Mouse (Mus musculus) gastrocnemius, postnatal 10 days (tissue): ENCODE results near the gene Ppib. TPM values are rescaled to one million over a fixed set of nuclear protein-coding genes. Genes with fewer than 3 reads are reported as not detected.

Experiments
- DNase-seq: peaks from one replicate; pipeline ENCODE4 v3.0.0; 2021; ENCODE audit warnings: mixed read lengths
- total RNA-seq, 2 experiments: library from RNA; stranded (reverse); gene quantifications; 2 replicates each; pipeline ENCODE4 v1.2.3; 2021

The Ppib gene
- total RNA-seq, 2 experiments from 2014 or later = 204 to 237 TPM

DNA sequence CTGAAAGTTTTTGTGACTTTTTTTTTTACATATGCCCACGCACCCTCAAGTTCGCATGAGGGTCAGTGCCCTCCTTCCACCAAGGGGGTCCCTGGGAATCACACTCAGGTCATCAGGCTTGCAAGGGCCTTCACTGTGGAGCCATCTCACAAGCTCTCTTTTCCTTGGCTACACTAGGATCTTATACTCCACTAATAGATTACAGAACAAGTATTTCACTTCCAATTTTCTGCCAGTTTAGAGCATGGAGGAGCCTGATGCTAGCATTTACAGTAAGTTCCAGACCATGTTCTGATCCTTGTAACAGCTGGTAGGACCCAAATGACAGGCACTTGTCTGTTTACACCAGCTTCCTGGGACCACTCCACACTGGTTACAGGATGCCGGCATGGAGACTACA lies 18.1 kb downstream of the Ppib start:
- no peak for DNase-seq

GRCm38 (mm10) chr9:66078493-66078892 lies 18.5 kb downstream of the Ppib start:
- no peak for DNase-seq

DNA sequence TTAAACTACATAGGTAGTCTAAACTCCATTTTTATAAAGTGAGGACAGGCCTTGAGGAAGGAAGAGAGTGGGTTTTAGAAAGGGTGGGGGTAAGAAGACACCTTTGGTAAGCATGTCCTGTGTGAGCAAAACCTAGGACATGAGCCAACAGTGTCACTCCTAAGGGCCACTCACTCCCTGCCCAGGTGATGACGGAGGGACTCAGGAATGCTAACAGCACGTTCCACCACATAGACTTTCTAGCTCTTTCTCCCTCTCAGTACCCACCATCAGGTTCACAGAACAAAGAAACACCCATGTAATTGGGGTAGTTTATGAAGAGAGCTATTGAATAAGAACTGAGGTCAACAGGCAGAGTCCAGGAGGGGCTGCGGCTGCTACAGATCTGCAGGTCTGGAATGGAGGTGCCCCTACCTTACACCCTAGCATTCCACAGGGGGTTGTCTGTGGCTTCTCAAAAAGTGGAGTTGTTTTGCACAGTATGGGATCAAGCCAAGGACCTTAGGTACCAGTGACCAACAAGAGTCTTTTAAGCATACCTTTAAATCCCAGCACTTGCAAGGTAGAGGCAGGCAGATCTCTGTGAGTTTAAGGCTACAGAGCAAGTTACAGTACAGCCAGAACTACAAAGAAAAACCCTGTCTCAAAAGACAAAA lies 20.9 kb downstream of the Ppib start:
- DNase-seq = no peak

GRCm38 (mm10) chr9:66081999-66082398 lies 22.0 kb downstream of the Ppib start:
- no peak for DNase-seq

DNA sequence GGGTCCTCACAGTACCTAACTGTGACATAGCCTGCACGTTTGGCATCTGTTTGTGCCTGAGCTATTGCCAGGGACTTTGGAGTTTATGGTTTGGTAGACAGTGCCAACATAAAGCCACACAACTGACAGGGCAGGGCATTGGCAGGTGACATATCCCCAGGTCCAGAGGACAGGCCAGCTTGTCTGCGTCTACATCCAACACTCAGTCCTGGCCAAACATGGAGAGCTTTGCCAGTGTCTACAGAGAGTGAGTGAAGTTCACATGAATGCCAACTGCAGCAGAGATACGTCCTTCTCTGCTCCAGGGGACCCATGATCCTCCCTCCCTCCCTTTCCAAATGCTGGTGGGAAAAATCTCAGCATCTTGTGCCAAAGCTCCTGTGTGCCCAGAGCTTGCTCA lies 24.1 kb downstream of the Ppib start:
- DNase-seq = no peak

- no peak for DNase-seq
Measured at GRCm38 (mm10) chr9:66087062-66087461, 27.0 kb downstream of the Ppib start.

DNA sequence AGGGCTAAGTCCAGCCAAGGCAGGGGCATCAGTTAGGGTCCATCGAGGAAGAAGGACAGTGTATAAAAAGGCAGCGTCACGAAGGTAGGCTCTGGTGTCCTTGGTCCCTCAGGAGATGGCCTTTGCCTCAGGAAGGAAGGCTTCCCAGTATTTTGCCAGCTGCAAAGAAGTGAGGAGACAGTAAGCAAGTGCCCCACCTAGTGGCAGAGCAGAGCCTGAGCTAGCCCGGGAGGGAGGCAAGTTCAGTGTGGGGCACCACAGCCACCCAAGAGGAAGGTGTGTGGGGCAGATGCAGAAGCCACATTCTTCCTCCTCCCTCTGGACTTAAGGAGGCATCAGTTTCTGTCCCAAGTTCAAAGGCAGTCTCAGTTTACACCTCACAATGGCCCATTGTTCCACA lies 28.4 kb downstream of the Ppib start:
- peak; percentile 62 for DNase-seq

- DNase-seq = no peak
Measured at GRCm38 (mm10) chr9:66090593-66091244, 30.7 kb downstream of the Ppib start.

- DNase-seq = no peak
Measured at GRCm38 (mm10) chr9:66091327-66092231, 31.6 kb downstream of the Ppib start.

GRCm38 (mm10) chr9:66092664-66093063 lies 32.6 kb downstream of the Ppib start:
- no peak for DNase-seq

GRCm38 (mm10) chr9:66101577-66101976 lies 41.6 kb downstream of the Ppib start:
- no peak for DNase-seq

DNA sequence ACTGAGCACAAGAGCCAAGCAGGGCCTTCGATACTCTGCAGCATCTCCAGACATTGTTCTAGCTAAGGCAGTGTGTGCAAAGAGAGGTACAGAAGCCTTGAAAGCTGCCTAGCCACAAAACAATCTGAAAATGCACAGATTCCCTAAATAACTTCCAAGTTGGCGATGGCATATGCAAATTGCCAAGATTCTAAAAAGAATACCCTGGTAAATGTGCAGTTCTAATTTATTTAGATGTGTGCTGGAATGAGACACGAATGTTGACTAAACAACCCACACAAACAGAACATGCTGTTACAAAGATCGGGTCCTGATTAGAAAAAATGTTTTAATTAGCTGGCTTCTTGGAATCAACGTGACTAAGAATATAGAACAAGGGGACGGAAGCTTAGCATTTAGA lies 42.6 kb downstream of the Ppib start:
- DNase-seq = no peak

GRCm38 (mm10) chr9:66104601-66105000 lies 44.6 kb downstream of the Ppib start:
- DNase-seq = no peak

DNA sequence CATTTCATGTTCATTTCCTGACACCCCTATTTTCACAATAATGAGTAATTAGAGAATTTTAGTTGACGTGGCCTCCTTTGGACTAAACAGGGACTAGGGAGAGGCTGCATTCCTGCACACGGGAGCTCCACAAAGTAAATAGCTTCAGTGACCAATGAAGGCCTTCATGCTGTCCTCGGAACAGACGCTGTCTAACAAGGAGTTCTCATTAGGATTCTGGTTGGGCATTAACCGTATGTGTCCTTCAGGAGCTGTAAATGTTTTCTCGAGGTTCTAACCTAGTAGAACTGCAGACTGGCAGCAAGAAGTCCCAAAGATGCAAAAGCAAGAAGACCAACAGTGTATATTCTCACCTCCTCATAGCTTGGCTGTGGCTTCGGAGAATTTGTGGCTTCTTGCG lies 45.1 kb downstream of the Ppib start:
- no peak for DNase-seq

DNA sequence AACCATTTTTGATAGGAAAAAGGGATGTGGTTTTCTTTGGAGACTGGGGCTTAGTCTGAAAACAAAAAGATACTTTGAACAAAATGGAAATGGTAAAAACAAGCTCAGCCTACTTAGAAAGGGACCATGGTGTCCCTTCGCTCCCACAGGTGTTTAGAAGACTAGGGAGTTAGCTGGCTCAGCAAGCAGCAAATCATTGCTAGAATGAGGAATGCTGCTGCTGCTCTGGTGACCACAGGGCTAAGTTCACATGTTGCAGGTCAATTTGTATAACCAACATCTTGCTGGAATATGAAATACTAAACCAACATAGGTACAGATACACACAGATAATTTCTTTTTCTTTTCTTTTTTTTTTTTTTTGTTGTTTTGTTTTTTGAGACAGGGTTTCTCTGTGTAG lies 49.6 kb downstream of the Ppib start:
- DNase-seq = no peak

DNA sequence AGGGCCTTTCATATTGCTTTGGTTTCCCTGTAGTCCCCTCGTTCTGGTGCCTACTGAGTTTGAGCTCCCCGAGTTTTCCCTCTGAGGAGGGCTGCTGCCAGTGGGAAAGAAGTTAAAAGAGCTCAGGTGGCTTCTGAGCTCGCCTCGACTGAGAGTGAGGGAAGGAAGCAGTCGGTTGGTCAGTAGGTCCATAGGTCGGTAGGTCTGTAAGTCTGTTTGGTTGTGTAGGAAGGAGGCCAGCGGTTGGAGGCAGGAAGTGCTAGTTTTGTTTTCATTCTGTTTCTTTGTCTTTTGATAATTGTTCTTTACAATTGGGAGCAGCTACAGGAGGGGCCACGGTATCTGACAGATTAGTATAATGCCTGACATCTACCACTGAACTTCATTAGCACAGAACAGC lies 50.1 kb downstream of the Ppib start:
- no peak for DNase-seq

DNA sequence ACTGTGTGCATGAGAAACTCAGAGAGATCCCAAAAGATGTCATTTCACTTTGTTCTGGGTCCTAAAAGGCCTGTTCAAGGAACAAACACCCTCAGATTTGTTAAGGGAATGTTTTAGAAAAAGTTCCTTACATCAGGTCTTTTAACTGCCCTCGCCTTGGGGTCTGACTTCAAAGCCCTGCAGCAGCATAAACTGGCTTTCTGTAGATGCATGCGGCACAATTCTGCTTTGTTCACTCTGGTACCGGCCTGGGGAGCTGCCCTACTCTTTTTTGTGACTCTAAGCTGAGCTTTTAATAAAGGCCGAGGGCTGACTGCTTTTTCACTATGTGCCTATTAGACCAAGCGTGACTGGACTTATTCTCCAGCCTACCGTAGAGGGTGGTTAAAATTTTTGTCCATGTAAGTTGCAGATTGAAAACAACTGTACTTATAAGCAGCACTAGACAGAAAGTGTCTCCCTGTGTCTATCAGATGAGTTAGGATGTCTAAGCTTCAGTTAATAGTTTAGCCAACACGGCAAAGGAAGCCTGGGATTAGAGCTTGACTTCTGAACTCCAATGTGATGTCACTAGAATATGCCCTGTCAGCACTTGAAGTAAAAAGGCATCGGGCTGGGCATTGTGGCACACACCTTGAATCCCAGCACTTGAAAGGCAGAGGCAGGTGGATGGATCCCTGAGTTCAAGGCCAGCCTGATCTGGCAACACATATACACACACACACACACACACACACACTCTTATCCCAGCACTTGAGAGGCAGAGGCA lies 50.8 kb downstream of the Ppib start:
- DNase-seq = no peak

DNA sequence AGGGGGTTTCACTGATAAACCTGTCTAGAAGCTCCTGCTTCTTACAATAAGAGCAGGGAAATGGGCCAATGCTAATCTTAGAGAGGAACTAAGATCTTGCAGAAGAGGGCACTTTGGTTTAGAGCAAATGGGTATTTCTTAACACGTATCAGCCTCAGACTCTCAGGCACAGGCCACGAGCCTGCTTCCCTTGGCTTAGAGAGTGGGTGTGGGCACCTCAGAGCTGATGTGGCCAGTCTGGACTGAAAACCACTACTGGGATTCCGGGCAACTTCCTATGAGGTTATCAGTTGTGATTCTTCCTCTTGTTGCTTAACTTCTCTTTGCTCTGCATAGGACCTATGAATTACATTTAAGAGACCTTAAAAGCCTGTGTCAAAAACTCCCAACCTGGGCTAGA lies 54.3 kb downstream of the Ppib start:
- DNase-seq = no peak
